Mouse (Mus musculus) left cerebral cortex, adult 6 months (tissue): ENCODE data around the gene Rem2. TPM values are rescaled to one million over a fixed set of nuclear protein-coding genes. Genes with fewer than 3 reads are reported as not detected.

Experiments
- long read RNA-seq, 2 experiments: library from polyadenylated mRNA; unstranded; transcript quantifications; one replicate each; pipeline ENCODE4 v2.0.0; 2019 to 2020
- polyA plus RNA-seq: library from polyadenylated mRNA; unstranded; fragments of <200 nt; fragmentation: Nextera tagmentation; gene quantifications from 2 replicates; pipeline ENCODE4 v1.2.3, GENCODE M21; 2021

Gene Rem2
- 8.8 and 13.8 TPM in 2 replicates for polyA plus RNA-seq
- long read RNA-seq, experiment 1, transcript Rem2-202 (5 exons, 1,884 nt) = major isoform, 137 of 157 reads
- long read RNA-seq, experiment 1, partial matches to known transcripts = 1 of 157 reads
- long read RNA-seq, experiment 1, other reads (novel, unspliced or antisense) = 19 of 157 reads
- long read RNA-seq, experiment 2, transcript Rem2-202 (5 exons, 1,884 nt) = major isoform, 16 of 19 reads
- long read RNA-seq, experiment 2, partial matches to known transcripts = 0 of 19 reads
- long read RNA-seq, experiment 2, other reads (novel, unspliced or antisense) = 3 of 19 reads

DNA sequence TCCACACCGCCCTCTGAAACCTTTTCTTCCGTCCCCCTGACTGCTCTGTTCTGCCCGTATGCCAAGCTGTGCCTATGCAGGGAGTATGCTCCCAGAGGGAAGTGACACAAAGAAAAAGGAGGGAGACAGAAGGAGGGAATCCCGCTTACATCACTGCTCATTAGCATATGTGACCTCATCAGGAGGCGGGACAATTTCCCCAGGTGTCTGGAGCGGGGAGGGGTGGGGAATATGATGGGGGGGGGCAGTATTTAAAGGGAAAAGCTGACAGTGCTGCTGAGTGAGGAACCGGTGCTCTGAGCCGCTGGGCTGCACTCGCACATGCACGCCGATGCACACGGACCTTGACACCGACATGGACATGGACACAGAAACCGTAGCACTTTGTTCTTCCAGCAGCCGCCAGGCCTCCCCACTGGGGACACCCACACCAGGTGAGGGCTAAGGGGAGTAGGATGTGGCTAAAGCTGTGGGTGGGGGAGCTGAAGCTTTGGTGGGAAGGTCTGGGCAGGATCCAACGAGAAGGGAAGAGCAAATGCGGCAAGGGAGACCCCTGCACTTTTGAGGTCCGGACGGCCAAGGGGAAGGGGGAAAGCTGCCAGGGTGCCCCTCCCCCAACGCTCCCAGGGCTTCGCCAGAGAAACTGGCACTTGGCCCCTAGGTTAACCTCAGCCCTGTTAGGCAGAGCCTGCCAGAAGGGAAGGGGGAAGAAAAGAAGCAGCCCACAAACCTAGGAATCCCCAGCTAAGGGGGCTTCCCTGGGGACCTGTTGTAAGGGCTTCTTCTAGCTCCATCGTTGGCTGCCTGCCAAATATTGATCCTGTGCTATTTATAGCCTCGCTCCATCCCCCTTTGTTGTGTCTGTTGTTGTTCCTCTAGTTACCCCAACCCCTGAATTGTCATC lies at the start of gene Rem2:
Gene Rem2 (plus strand): TSS at position 160 of the 904 bp plus-strand sequence.

DNA sequence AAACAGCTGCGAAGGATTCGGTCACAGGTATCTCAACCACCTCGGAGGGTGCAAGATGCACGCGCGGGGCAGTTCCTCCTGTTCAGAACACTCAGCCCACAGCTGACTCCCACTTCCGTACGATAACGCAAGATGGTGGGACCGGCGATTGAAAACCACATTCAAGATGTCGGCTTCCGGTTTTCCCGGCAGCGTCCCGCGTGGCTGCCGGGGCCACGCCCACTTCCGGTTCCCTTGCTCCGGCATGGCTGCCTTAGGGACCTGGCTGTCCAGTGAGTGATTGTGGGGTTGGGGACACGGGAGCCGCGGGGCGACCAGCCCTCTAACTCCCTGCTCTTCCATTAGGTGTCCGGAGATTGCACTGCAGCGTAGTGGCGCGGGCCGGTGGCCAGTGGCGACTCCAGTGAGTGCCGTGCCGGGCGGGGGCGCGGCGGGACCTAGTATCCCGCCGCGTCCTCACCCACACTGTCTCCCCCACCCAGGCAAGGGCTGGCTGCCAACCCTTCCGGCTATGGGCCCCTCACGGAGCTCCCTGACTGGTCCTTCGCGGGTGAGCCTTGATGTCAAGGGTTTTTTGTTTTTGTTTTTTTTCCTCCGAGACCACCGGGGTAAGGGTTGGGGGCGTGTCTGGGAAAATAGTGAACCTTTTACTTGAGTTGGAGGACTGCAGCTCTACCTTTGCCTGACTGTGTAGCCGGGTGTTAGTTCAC lies 49.1 kb upstream of the Rem2 start, which contains the start of gene Mrpl52:
Gene Mrpl52 (plus strand): TSS at position 221 of the 710 bp plus-strand sequence.

DNA sequence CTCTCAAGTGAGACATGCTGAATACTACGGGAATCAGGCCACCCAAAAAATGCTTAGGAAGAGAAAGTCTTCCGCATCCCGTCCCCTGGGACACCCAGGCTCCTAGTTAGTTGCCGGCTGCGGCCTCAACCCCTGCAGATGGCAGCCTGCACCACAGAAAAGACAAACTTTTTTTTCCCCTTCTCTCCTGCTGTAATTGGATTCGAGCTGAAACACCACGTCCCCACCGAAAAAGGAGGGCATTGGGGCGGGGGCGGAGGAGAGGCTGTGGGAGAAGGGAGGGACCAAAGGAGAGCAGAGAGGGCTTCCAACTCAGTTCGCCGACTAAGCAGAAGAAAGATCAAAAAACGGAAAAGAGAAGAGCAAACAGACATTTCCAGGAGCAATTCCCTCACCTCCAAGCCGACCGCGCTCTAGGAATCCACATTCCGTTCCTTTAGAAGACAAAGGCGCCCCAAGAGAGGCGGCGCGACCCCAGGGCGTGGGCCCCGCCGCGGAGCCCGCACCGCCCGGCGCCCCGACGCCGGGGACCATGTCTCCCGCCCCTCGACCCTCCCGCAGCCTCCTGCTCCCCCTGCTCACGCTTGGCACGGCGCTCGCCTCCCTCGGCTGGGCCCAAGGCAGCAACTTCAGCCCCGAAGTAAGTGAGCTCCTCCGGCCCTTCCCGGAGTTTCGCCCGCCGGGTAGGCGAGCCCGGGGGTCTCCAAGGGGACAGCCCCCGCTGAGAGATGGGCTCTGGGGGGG lies 44.4 kb upstream of the Rem2 start, which contains the start of gene Mmp14:
Gene Mmp14 (plus strand): TSS at position 279 of the 744 bp plus-strand sequence.

DNA sequence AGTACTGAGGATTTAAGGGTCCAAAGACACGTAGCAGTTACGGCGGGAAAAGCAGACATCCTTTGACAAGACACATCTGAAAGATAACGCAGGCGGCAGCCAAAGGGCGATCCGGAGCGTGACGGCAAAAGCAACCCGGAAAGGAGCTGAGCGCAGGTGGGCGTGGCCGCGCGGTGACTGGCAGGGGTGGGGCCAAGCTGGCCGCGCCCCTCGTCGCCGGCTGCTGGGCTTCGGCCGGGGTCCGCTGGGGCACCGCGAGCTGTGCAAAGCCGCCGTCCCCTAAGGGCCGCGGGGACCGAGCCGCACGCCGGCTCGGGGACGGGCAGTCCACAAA lies 12.0 kb upstream of the Rem2 start, which contains the start of gene Lrp10:
Gene Lrp10 (plus strand): TSS at position 179 of the 334 bp plus-strand sequence.

Other genes starting within 250 kb of the Rem2 start
- 388 and 425 TPM in 2 replicates for gene Dad1, start 222.0 kb upstream of the Rem2 start, polyA plus RNA-seq
- gene Abhd4, start 221.9 kb upstream of the Rem2 start, polyA plus RNA-seq = 72.4 and 90.2 TPM in 2 replicates
- not detected in 2 replicates for gene Olfr49, start 191.2 kb upstream of the Rem2 start, polyA plus RNA-seq
- gene Oxa1l, start 115.3 kb upstream of the Rem2 start, polyA plus RNA-seq = 36.9 and 48.4 TPM in 2 replicates
- gene Slc7a7, start 58.3 kb upstream of the Rem2 start, polyA plus RNA-seq = 1.0 and 2.1 TPM in 2 replicates
- 395 and 463 TPM in 2 replicates for gene Mrpl52, start 49.2 kb upstream of the Rem2 start, polyA plus RNA-seq
- gene Mmp14, start 44.5 kb upstream of the Rem2 start, polyA plus RNA-seq = 2.3 and 6.2 TPM in 2 replicates
- 7.2 and 18.6 TPM in 2 replicates for gene Lrp10, start 12.0 kb upstream of the Rem2 start, polyA plus RNA-seq
- gene Prmt5, start 41.4 kb downstream of the Rem2 start, polyA plus RNA-seq = 32.7 and 35.9 TPM in 2 replicates
- gene Haus4, start 78.5 kb downstream of the Rem2 start, polyA plus RNA-seq = 3.4 and 4.0 TPM in 2 replicates
- 0.34 and 0.49 TPM in 2 replicates for gene Ajuba, start 101.5 kb downstream of the Rem2 start, polyA plus RNA-seq
- gene 4931414P19Rik, start 129.9 kb downstream of the Rem2 start, polyA plus RNA-seq = 1.6 and 3.0 TPM in 2 replicates
- gene Psmb5, start 141.9 kb downstream of the Rem2 start, polyA plus RNA-seq = 598 and 663 TPM in 2 replicates
- gene Psmb11, start 145.3 kb downstream of the Rem2 start, polyA plus RNA-seq = 0.05 and 0.11 TPM in 2 replicates
- not detected in 2 replicates for gene Gm17606, start 164.9 kb downstream of the Rem2 start, polyA plus RNA-seq
- 0.64 and 0.83 TPM in 2 replicates for gene Cdh24, start 165.3 kb downstream of the Rem2 start, polyA plus RNA-seq
- gene 1700123O20Rik, start 210.1 kb downstream of the Rem2 start, polyA plus RNA-seq = 44.0 and 47.2 TPM in 2 replicates
- 28.3 and 32.9 TPM in 2 replicates for gene Acin1, start 210.8 kb downstream of the Rem2 start, polyA plus RNA-seq
- not detected in 2 replicates for gene Gm29776, start 222.7 kb downstream of the Rem2 start, polyA plus RNA-seq
- gene Cebpe, start 236.1 kb downstream of the Rem2 start, polyA plus RNA-seq = not detected in 2 replicates